Mouse (Mus musculus) spleen, adult 2 months (tissue): ENCODE results near the gene Sh2b1.

Experiments
- CTCF ChIP-seq: fragments of 200-500 bp; IDR thresholded peaks from 2 replicates; pipeline ENCODE4 v1.5.1; 2011; ENCODE audit warnings: mild to moderate bottlenecking, inconsistent platforms; ENCODE audit not compliant: insufficient read depth, insufficient read length, insufficient replicate concordance; ENCODE audit errors: extremely low read depth
- POLR2A ChIP-seq: fragments of 200-500 bp; IDR thresholded peaks from 2 replicates; pipeline ENCODE4 v1.6.1; 2011; ENCODE audit warnings: low read depth, low read length, inconsistent platforms

- TF ChIP-seq CTCF = no peak
- peak; percentile 26 for TF ChIP-seq POLR2A
Observed at GRCm38 (mm10) chr7:126502023-126502741, 27.0 kb upstream of the Sh2b1 start.
